Mouse (Mus musculus) Patski (cell line): ENCODE results near the gene Rgs19. TPM values are rescaled to one million over a fixed set of nuclear protein-coding genes. Genes with fewer than 3 reads are reported as not detected.

Source experiments
- ATAC-seq: fragments of 100-300 bp; one replicate; pipeline ENCODE4 v1.8.0; 2021
- CTCF ChIA-PET: fragments of 350-600 bp; sonication (Branson Sonifier 250); formaldehyde crosslinking; loops from one replicate; lab custom pipeline; 2022; ENCODE audit warnings: inconsistent platforms; lab: Charles Lee
- POLR2A ChIA-PET: fragments of 350-600 bp; sonication (Branson Sonifier 250); formaldehyde crosslinking; loops from one replicate; lab custom pipeline; 2022; ENCODE audit warnings: antibody characterized with exemption, inconsistent platforms; lab: Charles Lee
- DNase-seq: peaks from one replicate; pipeline ENCODE4 v3.0.0-alpha.2; 2011; ENCODE audit warnings: low read depth, low spot score
- H3K27me3 ChIP-seq: fragments of 371-371 bp; one replicate; pipeline ENCODE4 v1.5.1; 2021
- CTCF ChIP-seq: fragments of 100-300 bp; IDR thresholded peaks from one replicate; pipeline ENCODE4 v1.5.1; 2021
- in situ Hi-C: fragments of 300-500 bp; cut with MboI; formaldehyde crosslinking; loops from 3 replicates; pipeline ENCODE4 v1.11.1; 2018; ENCODE audit warnings: low pct_unique_long_range_greater_than_20kb, mixed read lengths
- polyA plus RNA-seq: library from polyadenylated mRNA; unstranded; gene quantifications from one replicate; pipeline ENCODE4 v1.2.3, GENCODE M21; 2021

Rgs19 gene
- polyA plus RNA-seq, 1 experiment from 2014 or later = 42.4 TPM

GRCm38 (mm10) chr2:181683381-181683780 lies 10.4 kb downstream of the Rgs19 start:
- ChIA-PET POLR2A (no interaction called here), CTCF (interaction anchor here (1.1 to 1.9 kb wide), 2 partner anchors 10 to 12 kb away, joined by 3 to 5 read pairs; partner anchors contain the start of gene Rgs19)
- no peaks in the 10 kb centered on the region for H3K27me3 ChIP-seq
- ATAC-seq (no peak), DNase-seq (no peak)
- no peak for TF ChIP-seq CTCF
- in situ Hi-C loops = no loop called here

- no peak for TF ChIP-seq CTCF
- ChIA-PET CTCF (interaction anchor here (1.0 to 6.4 kb wide), 4 partner anchors 19 to 182 kb away, joined by 3 to 135 read pairs (median 4); partner anchors contain the start of genes Gm29797 and Polr3k), POLR2A (no interaction called here)
- no peaks in the 10 kb centered on the region for H3K27me3 ChIP-seq
- in situ Hi-C loops = no loop called here
- DNase-seq (no peak), ATAC-seq (no peak)
These were observed 11.8 kb downstream of the Rgs19 start for GRCm38 (mm10) chr2:181681978-181682377.

DNA sequence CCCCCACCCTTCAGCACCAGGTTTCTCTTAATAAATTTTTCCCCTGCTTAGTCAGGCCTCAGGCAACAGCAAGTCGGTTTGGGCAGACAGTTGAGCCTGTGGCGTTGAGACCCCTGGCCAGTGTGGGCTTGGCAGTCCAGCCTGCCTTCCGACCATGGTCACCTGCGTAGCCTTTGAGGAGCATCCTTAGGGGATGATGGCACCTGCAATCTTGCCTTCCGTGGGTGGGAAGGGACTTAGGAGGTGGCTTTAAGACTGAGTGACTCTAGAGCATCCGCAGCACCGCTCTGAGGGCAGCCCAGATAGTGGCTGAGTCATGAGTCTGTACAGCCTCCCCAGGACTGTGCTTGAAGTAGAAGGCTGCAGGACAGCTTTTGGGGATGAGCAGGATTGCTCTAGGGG lies 13.1 kb downstream of the Rgs19 start:
- CTCF ChIA-PET = interaction anchor here (1.4 to 6.4 kb wide), 2 partner anchors 17 to 44 kb away, joined by 4 to 135 read pairs; partner anchors contain the start of gene Gm29797
- no peak for DNase-seq
- H3K27me3 ChIP-seq = no peaks in the 10 kb centered on the region
- POLR2A ChIA-PET = interaction anchor here (0.5 kb wide), 1 partner anchor 290 kb away, joined by 3 read pairs; no protein-coding TSS in a partner anchor
- peak; percentile 6 for ATAC-seq
- in situ Hi-C loops = no loop called here
- no peak for TF ChIP-seq CTCF

DNA sequence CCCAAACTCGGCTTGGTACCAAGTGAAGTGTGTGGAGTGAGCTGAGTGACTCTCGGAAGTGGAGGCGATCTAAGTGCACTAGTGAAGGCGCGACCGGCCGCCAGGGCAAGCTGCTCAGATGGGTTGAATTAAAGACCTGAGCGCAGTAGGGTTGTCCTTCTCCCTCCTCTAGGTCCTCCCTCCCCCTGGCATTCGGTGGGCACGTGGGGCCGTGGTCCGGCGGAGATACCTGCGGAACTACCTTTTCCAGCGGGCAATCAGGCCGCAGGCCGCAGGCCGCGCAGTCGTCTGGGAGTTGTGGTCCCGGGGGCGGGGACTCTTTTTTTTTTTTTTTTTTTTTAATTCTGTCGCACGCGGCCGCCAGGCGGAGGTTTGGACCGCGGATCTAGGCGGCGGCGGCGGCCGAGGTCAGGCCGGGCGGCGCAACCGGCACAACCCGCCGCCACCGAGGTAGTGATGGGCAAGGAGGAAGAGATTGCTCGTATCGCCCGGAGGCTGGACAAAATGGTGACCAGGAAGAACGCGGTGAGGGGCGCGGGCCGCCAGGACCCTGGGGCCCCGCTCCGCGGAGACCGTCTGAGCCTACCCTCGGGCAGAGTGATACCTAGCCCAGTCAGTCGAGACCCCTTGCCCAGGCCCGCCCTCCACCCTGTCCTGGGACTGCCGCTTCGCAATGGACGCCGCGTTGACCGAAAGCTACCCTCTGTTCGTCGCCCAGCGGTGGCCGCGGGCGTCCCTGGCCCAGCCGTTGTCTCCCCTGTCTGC lies 13.6 kb downstream of the Rgs19 start, which contains the start of gene Tcea2:
Gene Tcea2 (plus strand): TSS at position 360 of the 765 bp plus-strand sequence.
- ChIA-PET POLR2A (interaction anchor here (0.5 to 0.7 kb wide), 2 partner anchors 97 to 290 kb away, joined by 3 to 4 read pairs; no protein-coding TSS in a partner anchor), CTCF (interaction anchor here (1.1 to 6.4 kb wide), 7 partner anchors 10 to 184 kb away, joined by 3 to 135 read pairs (median 6); partner anchors contain the start of genes Gm29797 and Tpd52l2)
- no peaks in the 10 kb centered on the region for H3K27me3 ChIP-seq
- in situ Hi-C loops = loop anchor here (5.0 kb wide), 1 partner anchor 38 kb away; no protein-coding TSS in a partner anchor
- TF ChIP-seq CTCF = no peak
- DNase-seq (peak; percentile 35), ATAC-seq (peak; percentile 46)

- peak; percentile 48 for DNase-seq
- peak; percentile 80 for ATAC-seq
- ChIA-PET POLR2A (no interaction called here), CTCF (interaction anchor here (0.6 to 6.4 kb wide), 32 partner anchors 8 to 376 kb away, joined by 3 to 135 read pairs (median 4); partner anchors contain the start of genes Abhd16b, Gm29797, Samd10 and Tpd52l2)
- no peaks in the 10 kb centered on the region for H3K27me3 ChIP-seq
- TF ChIP-seq CTCF = no peak
- in situ Hi-C loops = loop anchor here (5.0 kb wide), 1 partner anchor 36 kb away; no protein-coding TSS in a partner anchor
These were observed 15.0 kb downstream of the Rgs19 start for GRCm38 (mm10) chr2:181678780-181679179.

GRCm38 (mm10) chr2:181677755-181678098 lies 16.1 kb downstream of the Rgs19 start:
- H3K27me3 ChIP-seq = peaks cover 9% of the 10 kb centered on the region
- TF ChIP-seq CTCF = no peak
- no peak for ATAC-seq
- CTCF ChIA-PET = interaction anchor here (1.1 to 6.4 kb wide), 12 partner anchors 10 to 288 kb away, joined by 3 to 135 read pairs (median 7); partner anchors contain the start of gene Gm29797
- in situ Hi-C loops = loop anchor here (5.0 kb wide), 1 partner anchor 35 kb away; no protein-coding TSS in a partner anchor
- no peak for DNase-seq
- POLR2A ChIA-PET = no interaction called here

DNA sequence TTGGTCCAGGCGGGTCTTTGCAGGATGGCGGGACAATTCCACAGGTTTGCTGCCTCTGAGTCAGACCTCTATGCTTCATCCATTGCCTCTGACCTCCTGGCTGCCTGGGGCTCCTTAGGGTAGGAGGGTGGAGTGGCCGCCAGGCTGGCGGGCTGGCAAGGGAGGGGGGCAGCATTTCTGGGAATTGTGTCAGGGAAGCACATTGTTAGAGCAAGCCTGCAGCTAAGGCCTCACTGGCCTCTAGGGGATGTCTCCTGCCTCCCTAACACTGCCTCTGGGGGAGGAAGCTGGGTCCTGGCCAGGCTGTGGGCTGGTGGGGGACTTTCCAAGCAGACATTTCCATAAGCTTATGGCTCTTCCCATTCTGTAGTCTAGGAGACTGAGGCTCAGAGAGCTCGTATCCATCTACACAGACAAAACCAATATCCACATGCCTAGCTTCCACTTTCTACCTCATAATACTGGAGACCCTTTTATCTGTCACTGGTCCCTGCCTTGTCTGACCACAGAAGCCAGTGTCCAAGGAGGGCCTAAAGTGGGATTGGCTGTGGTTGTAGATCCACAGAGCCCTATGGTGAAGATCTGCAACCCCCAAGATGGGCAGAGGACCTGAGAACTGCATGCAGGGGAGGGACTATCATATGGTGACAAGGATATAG lies 16.6 kb downstream of the Rgs19 start:
- in situ Hi-C loops = loop anchor here (5.0 kb wide), 1 partner anchor 35 kb away; no protein-coding TSS in a partner anchor
- no peak for ATAC-seq
- no peak for DNase-seq
- TF ChIP-seq CTCF = no peak
- POLR2A ChIA-PET = no interaction called here
- H3K27me3 ChIP-seq = peaks cover 12% of the 10 kb centered on the region
- CTCF ChIA-PET = interaction anchor here (1.4 to 6.4 kb wide), 5 partner anchors 14 to 45 kb away, joined by 5 to 135 read pairs (median 25); partner anchors contain the start of gene Gm29797

GRCm38 (mm10) chr2:181676424-181676823 lies 17.4 kb downstream of the Rgs19 start:
- peaks cover 20% of the 10 kb centered on the region for H3K27me3 ChIP-seq
- ATAC-seq (no peak), DNase-seq (no peak)
- in situ Hi-C loops = loop anchor here (5.0 kb wide), 1 partner anchor 34 kb away; no protein-coding TSS in a partner anchor
- TF ChIP-seq CTCF = no peak
- ChIA-PET POLR2A (no interaction called here), CTCF (interaction anchor here (3.1 to 6.4 kb wide), 4 partner anchors 13 to 41 kb away, joined by 18 to 135 read pairs (median 54); partner anchors contain the start of gene Gm29797)

GRCm38 (mm10) chr2:181675454-181675853 lies 18.3 kb downstream of the Rgs19 start:
- no peak for TF ChIP-seq CTCF
- CTCF ChIA-PET = no interaction called here
- in situ Hi-C loops = loop anchor here (5.0 kb wide), 1 partner anchor 33 kb away; no protein-coding TSS in a partner anchor
- ATAC-seq (no peak), DNase-seq (no peak)
- peaks cover 29% of the 10 kb centered on the region for H3K27me3 ChIP-seq
- POLR2A ChIA-PET = no interaction called here
